Mouse (Mus musculus) heart, embryonic 11.5 days (tissue): ENCODE results near the gene Cpne6. TPM values are rescaled to one million over a fixed set of nuclear protein-coding genes. Genes with fewer than 3 reads are reported as not detected.

Source experiments
- ATAC-seq: fragments of 200-750 bp; cut with Nextera tagmentation; replicated peaks from 2 replicates; pipeline ENCODE4 v1.8.0; 2017; ENCODE audit warnings: moderate library complexity; ENCODE audit not compliant: insufficient number of reproducible peaks, low FRiP score, low TSS enrichment
- H3K27ac ChIP-seq: fragments of 300-500 bp; sonication (generic); 2 replicates; pipeline ENCODE4 v1.5.1; 2014; ENCODE audit warnings: mild to moderate bottlenecking, low read depth, low read length
- H3K27me3 ChIP-seq: fragments of 300-500 bp; sonication (generic); 2 replicates; pipeline ENCODE4 v1.6.1; 2014; ENCODE audit warnings: mild to moderate bottlenecking, low read length, mixed read lengths; ENCODE audit not compliant: control insufficient read depth, insufficient read depth
- H3K36me3 ChIP-seq: fragments of 300-500 bp; sonication (generic); 2 replicates; pipeline ENCODE4 v1.6.1; 2014; ENCODE audit warnings: mild to moderate bottlenecking, low read length, moderate library complexity, mixed read lengths; ENCODE audit not compliant: control insufficient read depth, insufficient read depth
- H3K4me1 ChIP-seq: fragments of 300-500 bp; sonication (generic); 2 replicates; pipeline ENCODE4 v1.6.1; 2014; ENCODE audit warnings: low read length; ENCODE audit not compliant: control insufficient read depth, insufficient read depth
- H3K4me2 ChIP-seq: fragments of 300-500 bp; sonication (generic); 2 replicates; pipeline ENCODE4 v1.6.1; 2014; ENCODE audit warnings: mild to moderate bottlenecking, moderate library complexity
- H3K4me3 ChIP-seq: fragments of 300-500 bp; sonication (generic); 2 replicates; pipeline ENCODE4 v1.5.1; 2014; ENCODE audit warnings: low read depth, low read length
- H3K9ac ChIP-seq: fragments of 300-500 bp; sonication (generic); 2 replicates; pipeline ENCODE4 v1.6.1; 2014; ENCODE audit warnings: mild to moderate bottlenecking, low read depth, low read length, moderate library complexity
- H3K9me3 ChIP-seq: fragments of 300-500 bp; sonication (generic); replicated peaks from 2 replicates; pipeline ENCODE4 v1.6.1; 2016; ENCODE audit warnings: low read length; ENCODE audit not compliant: control insufficient read depth
- WGBS: fragments of 180-500 bp; shearing (Covaris S2); extraction: QIAGEN DNeasy Blood & Tissue Kit; methylation state at CpG from one replicate; pipeline ENCODE4 v1.1.7; 2014; ENCODE audit not compliant: insufficient replicate concordance; 5-methylcytosine and 5-hydroxymethylcytosine counted together
- polyA plus RNA-seq: library from polyadenylated mRNA; unstranded; fragments of >200 nt; fragmentation: Nextera tagmentation; extraction: Ambion mirVana; gene quantifications from 2 replicates; pipeline ENCODE4 v1.2.1, GENCODE M21; 2014

Cpne6 gene
- polyA plus RNA-seq, 1 experiment from 2014 or later: 0.43 TPM

GRCm38 (mm10) chr14:55511037-55511436, 792 bp downstream of the Cpne6 start:
- Histone ChIP-seq H3K4me1 (peaks cover 10% of the 10 kb centered on the region), H3K4me3 (no peak overlapping the region), H3K27me3 (peaks cover 21% of the 10 kb centered on the region), H3K27ac (no peak overlapping the region), H3K4me2 (no peak overlapping the region; the same call in 1 of the 2 replicates), H3K36me3 (no peaks in the 10 kb centered on the region), H3K9ac (no peak overlapping the region), H3K9me3 (no peaks in the 10 kb centered on the region)
- no peak for ATAC-seq
- WGBS: 46% methylated on average over 7 of the region's 7 CpGs

- no peak overlapping the region for H3K4me2 ChIP-seq
- H3K27me3 ChIP-seq: peaks cover 45% of the 10 kb centered on the region
- no peak overlapping the region for H3K27ac ChIP-seq
- peaks cover 10% of the 10 kb centered on the region for H3K4me1 ChIP-seq
- H3K36me3 ChIP-seq: no peaks in the 10 kb centered on the region
- no peak overlapping the region for H3K4me3 ChIP-seq
- 38% methylated on average over 10 of the region's 10 CpGs for WGBS
- no peak for ATAC-seq
- H3K9ac ChIP-seq: no peak overlapping the region
- no peaks in the 10 kb centered on the region for H3K9me3 ChIP-seq
These were observed 3.7 kb downstream of the Cpne6 start for GRCm38 (mm10) chr14:55513927-55514326.

GRCm38 (mm10) chr14:55515846-55516245, 5.6 kb downstream of the Cpne6 start:
- no peak overlapping the region for H3K4me2 ChIP-seq
- H3K9me3 ChIP-seq: no peaks in the 10 kb centered on the region
- H3K27me3 ChIP-seq: peaks cover 63% of the 10 kb centered on the region
- H3K4me3 ChIP-seq: no peak overlapping the region
- 83% methylated on average over 4 of the region's 4 CpGs for WGBS
- ATAC-seq: no peak
- H3K27ac ChIP-seq: no peak overlapping the region
- no peak overlapping the region for H3K9ac ChIP-seq
- H3K4me1 ChIP-seq: peaks cover 3% of the 10 kb centered on the region
- no peaks in the 10 kb centered on the region for H3K36me3 ChIP-seq

GRCm38 (mm10) chr14:55518897-55519296, 8.7 kb downstream of the Cpne6 start:
- no peak overlapping the region for H3K4me3 ChIP-seq
- H3K27me3 ChIP-seq: peaks cover 78% of the 10 kb centered on the region
- H3K36me3 ChIP-seq: no peaks in the 10 kb centered on the region
- no peak overlapping the region for H3K4me2 ChIP-seq
- no peak overlapping the region for H3K9ac ChIP-seq
- no peaks in the 10 kb centered on the region; the same call in none of the 2 replicates for H3K4me1 ChIP-seq
- H3K9me3 ChIP-seq: no peaks in the 10 kb centered on the region
- WGBS: 59% methylated on average over 2 of the region's 2 CpGs
- ATAC-seq: no peak
- no peak overlapping the region for H3K27ac ChIP-seq

- ATAC-seq: no peak
- Histone ChIP-seq H3K27ac (no peak overlapping the region), H3K4me1 (peaks cover 2% of the 10 kb centered on the region), H3K9me3 (no peaks in the 10 kb centered on the region), H3K27me3 (peaks cover 75% of the 10 kb centered on the region), H3K9ac (no peak overlapping the region), H3K4me2 (no peak overlapping the region), H3K4me3 (no peak overlapping the region), H3K36me3 (no peaks in the 10 kb centered on the region)
- WGBS: 51% methylated on average over 4 of the region's 4 CpGs
These were observed 9.4 kb downstream of the Cpne6 start for GRCm38 (mm10) chr14:55519604-55520003.

- Histone ChIP-seq H3K36me3 (no peaks in the 10 kb centered on the region), H3K9ac (peak overlapping the region; percentile 39; the same call in 1 of the 2 replicates), H3K27me3 (peaks cover 73% of the 10 kb centered on the region), H3K27ac (no peak overlapping the region), H3K9me3 (no peaks in the 10 kb centered on the region), H3K4me1 (peaks cover 6% of the 10 kb centered on the region), H3K4me3 (peak overlapping the region; percentile 54), H3K4me2 (peak overlapping the region; percentile 95)
- no peak for ATAC-seq
- under 1% methylated on average over 61 of the region's 61 CpGs for WGBS
These were observed 10.5 kb downstream of the Cpne6 start for GRCm38 (mm10) chr14:55520451-55521361.

GRCm38 (mm10) chr14:55524062-55524461, 13.8 kb downstream of the Cpne6 start:
- 46% methylated on average over 4 of the region's 4 CpGs for WGBS
- no peak for ATAC-seq

GRCm38 (mm10) chr14:55524785-55525184, 14.5 kb downstream of the Cpne6 start, which contains the start of gene Nrl:
Nrl (minus strand) TSS chr14:55524981.
- WGBS: 6% methylated on average over 8 of the region's 8 CpGs
- Histone ChIP-seq H3K4me1 (peaks cover 6% of the 10 kb centered on the region), H3K4me2 (peak within 1 kb of the TSS; percentile 1; the same call in 1 of the 2 replicates), H3K9ac (no peak within 1 kb of the TSS), H3K27me3 (peaks cover 51% of the 10 kb centered on the region), H3K27ac (no peak within 1 kb of the TSS), H3K4me3 (no peak within 1 kb of the TSS), H3K9me3 (no peaks in the 10 kb centered on the region), H3K36me3 (no peaks in the 10 kb centered on the region)
- no peak for ATAC-seq

More at GRCm38 (mm10) chr14:55524062-55524461, 13.8 kb downstream of the Cpne6 start:
- H3K27ac ChIP-seq: no peak overlapping the region
- H3K4me2 ChIP-seq: no peak overlapping the region
- H3K4me1 ChIP-seq: peaks cover 6% of the 10 kb centered on the region
- H3K9me3 ChIP-seq: no peaks in the 10 kb centered on the region
- H3K36me3 ChIP-seq: no peaks in the 10 kb centered on the region
- H3K9ac ChIP-seq: no peak overlapping the region
- H3K27me3 ChIP-seq: peaks cover 52% of the 10 kb centered on the region
- no peak overlapping the region for H3K4me3 ChIP-seq
